25 mouse cellular contexts compared by ENCODE assay signal in the genomic region with DNA sequence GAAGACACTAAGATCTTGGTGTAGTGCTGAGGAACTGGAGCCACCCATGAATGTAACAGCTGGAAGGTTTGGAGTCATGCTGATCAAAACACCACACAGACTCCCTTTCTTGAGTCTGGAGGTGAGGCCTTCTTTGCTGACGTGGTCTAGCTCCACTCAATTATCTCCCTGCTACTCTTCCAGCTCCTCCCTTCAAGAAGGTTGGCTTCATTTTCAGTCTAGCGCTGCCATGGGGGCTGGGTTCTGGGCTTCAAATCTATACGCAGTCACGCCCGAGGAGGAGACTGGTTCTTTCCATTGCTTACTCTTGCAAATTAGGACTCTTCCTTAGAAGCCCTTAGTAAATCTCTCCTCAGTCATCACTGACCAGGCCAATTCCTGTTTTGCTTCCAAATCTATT.
DNase-seq lines count a peak whose midpoint lies in the region; ATAC-seq and TF ChIP-seq lines count a peak whose summit lies in the region.
"Had no signal": no experiment of that assay in that cellular context is flagged by ENCODE, and none has a peak within 500 bp of the region (broad histone marks: within the 10 kb centered on the region; RNA-seq: fewer than 3 reads in every experiment).

No protein-coding gene starts in this region.

- no peaks in the 10 kb centered on the region for H3K36me3 ChIP-seq in heart, embryonic 12.5 days
- no peaks in the 10 kb centered on the region for H3K36me3 ChIP-seq in liver, embryonic 14.5 days (replicated peaks; ENCODE audit: control insufficient read depth, insufficient read depth, low read depth)
- no peaks in the 10 kb centered on the region for H3K36me3 ChIP-seq in hindbrain, embryonic 12.5 days
- H3K36me3 ChIP-seq: embryonic facial prominence, embryonic 10.5 days; embryonic facial prominence, embryonic 12.5 days; forebrain, embryonic 10.5 days; forebrain, embryonic 12.5 days; G1E had no signal

- DNase-seq in heart, adult 11 months: peak; percentile 67
- DNase-seq in liver, embryonic 14.5 days (ENCODE audit: low read depth in 3 of 3, low spot score in 3 of 3): no peak
- no peak for DNase-seq in liver
- DNase-seq in cerebellum, adult 9-11 months: no peak
- DNase-seq: adrenal gland, adult 2 months; adrenal gland, postnatal 10 days; adrenal gland, postnatal 25 days; B cell, adult 2 months; cerebellum, adult 11 months; cerebellum, adult 18-20 months; cerebellum, adult 8-10 months; cerebellum, postnatal 10 days; cerebellum, postnatal 25 days had no signal

- no peak overlapping the region for H3K27ac ChIP-seq in heart, embryonic 12.5 days (ENCODE audit: poor library complexity, severe bottlenecking)
- no peak overlapping the region for H3K27ac ChIP-seq in liver, embryonic 14.5 days
- H3K27ac ChIP-seq in hindbrain, embryonic 12.5 days: no peak overlapping the region
- H3K27ac ChIP-seq: embryonic facial prominence, embryonic 10.5 days; embryonic facial prominence, embryonic 12.5 days; forebrain, embryonic 10.5 days; forebrain, embryonic 12.5 days had no signal

- no peak for TF ChIP-seq EP300 in liver, embryonic 14.5 days (IDR thresholded peaks at IDR 0.05; ENCODE audit: low read depth)

- no peak for TF ChIP-seq CTCF in liver, embryonic 14.5 days (IDR thresholded peaks at IDR 0.05; ENCODE audit: low read depth)

- H3K4me2 ChIP-seq in heart, embryonic 12.5 days: no peak overlapping the region
- H3K4me2 ChIP-seq in liver, embryonic 14.5 days (ENCODE audit: low read depth): no peak overlapping the region
- no peak overlapping the region for H3K4me2 ChIP-seq in hindbrain, embryonic 12.5 days (replicated peaks)
- H3K4me2 ChIP-seq: embryonic facial prominence, embryonic 12.5 days; forebrain, embryonic 12.5 days had no signal

- ATAC-seq in heart, embryonic 12.5 days (ENCODE audit: insufficient number of reproducible peaks, low FRiP score): no peak
- 0 out of 2 replicates have a peak, but pooled peaks have one; percentile 18 for ATAC-seq in liver, embryonic 14.5 days (ENCODE audit: insufficient read depth)
- peak; percentile 43 for ATAC-seq in megakaryocyte progenitor cell, adult 5-6 weeks (replicated peaks; ENCODE audit: poor library complexity)
- no peak for ATAC-seq in hindbrain, embryonic 12.5 days (ENCODE audit: low FRiP score)
- ATAC-seq: CD4-positive, CD25-positive, alpha-beta regulatory T cell, adult 4 months; forebrain, embryonic 14.5 days; forebrain, embryonic 16.5 days had no signal

- no peak overlapping the region for H3K4me3 ChIP-seq in heart, embryonic 12.5 days
- H3K4me3 ChIP-seq in liver, embryonic 14.5 days (ENCODE audit: insufficient read depth in 1 of 2, low read depth in 2 of 2, low read length in 2 of 2): no peak overlapping the region
- H3K4me3 ChIP-seq in hindbrain, embryonic 12.5 days: no peak overlapping the region
- H3K4me3 ChIP-seq: embryonic facial prominence, embryonic 10.5 days; embryonic facial prominence, embryonic 12.5 days; forebrain, embryonic 10.5 days; forebrain, embryonic 12.5 days had no signal

- no peaks in the 10 kb centered on the region for H3K27me3 ChIP-seq in heart, embryonic 12.5 days (replicated peaks)
- H3K27me3 ChIP-seq in liver, embryonic 14.5 days (ENCODE audit: control insufficient read depth, insufficient read depth, low read length): no peaks in the 10 kb centered on the region
- peaks cover 22% of the 10 kb centered on the region for H3K27me3 ChIP-seq in hindbrain, embryonic 12.5 days
- H3K27me3 ChIP-seq: CH12.LX; embryonic facial prominence, embryonic 12.5 days; forebrain, embryonic 12.5 days had no signal

- H3K4me1 ChIP-seq in heart, embryonic 12.5 days (replicated peaks): peaks cover 11% of the 10 kb centered on the region; the same call in 1 of the 2 replicates
- 0 out of 4 replicates have a peak, but pooled peaks cover 0 to 8% of the 10 kb centered on the region in 2 experiments for H3K4me1 ChIP-seq in liver, embryonic 14.5 days (replicated peaks; ENCODE audit: control insufficient read depth in 2 of 2, insufficient read depth in 2 of 2, low read length in 1 of 2)
- H3K4me1 ChIP-seq in hindbrain, embryonic 12.5 days: no peaks in the 10 kb centered on the region
- H3K4me1 ChIP-seq: embryonic facial prominence, embryonic 12.5 days; forebrain, embryonic 10.5 days; forebrain, embryonic 12.5 days had no signal

- H3K9ac ChIP-seq in heart, embryonic 12.5 days: no peak overlapping the region
- H3K9ac ChIP-seq in liver, embryonic 14.5 days (replicated peaks): no peak overlapping the region
- H3K9ac ChIP-seq in hindbrain, embryonic 12.5 days: no peak overlapping the region
- H3K9ac ChIP-seq: embryonic facial prominence, embryonic 12.5 days; forebrain, embryonic 12.5 days had no signal

- H3K9me3 ChIP-seq in heart, embryonic 12.5 days (replicated peaks): no peaks in the 10 kb centered on the region
- no peaks in the 10 kb centered on the region for H3K9me3 ChIP-seq in liver, embryonic 14.5 days (ENCODE audit: control insufficient read depth, low read length)
- H3K9me3 ChIP-seq in hindbrain, embryonic 12.5 days (replicated peaks): no peaks in the 10 kb centered on the region
- H3K9me3 ChIP-seq: embryonic facial prominence, embryonic 10.5 days; embryonic facial prominence, embryonic 12.5 days; forebrain, embryonic 10.5 days; forebrain, embryonic 12.5 days; G1E had no signal

- WGBS in heart, embryonic 12.5 days: 82% methylated on average over 5 of the region's 5 CpGs
- 37% methylated on average over 5 of the region's 5 CpGs for whole genome bisulfite sequencing in liver, embryonic 14.5 days (ENCODE audit: insufficient replicate concordance)
- WGBS in hindbrain, embryonic 12.5 days: 89% methylated on average over 5 of the region's 5 CpGs

Comparison
In these comparisons a context has a peak if more than half of its experiments do, and no peak if none do; other contexts are left out.
1. ATAC-seq: peak in liver, embryonic 14.5 days (single experiment) and megakaryocyte progenitor cell, adult 5-6 weeks (single experiment); none in heart, embryonic 12.5 days (single experiment) and hindbrain, embryonic 12.5 days (single experiment).